Mouse (Mus musculus) thymus, postnatal 25 days (tissue): Measurements from ENCODE around the gene Vbp1.

Experiments
- DNase-seq: peaks from one replicate; pipeline ENCODE4 v3.0.0; 2022

Gene Vbp1

DNA sequence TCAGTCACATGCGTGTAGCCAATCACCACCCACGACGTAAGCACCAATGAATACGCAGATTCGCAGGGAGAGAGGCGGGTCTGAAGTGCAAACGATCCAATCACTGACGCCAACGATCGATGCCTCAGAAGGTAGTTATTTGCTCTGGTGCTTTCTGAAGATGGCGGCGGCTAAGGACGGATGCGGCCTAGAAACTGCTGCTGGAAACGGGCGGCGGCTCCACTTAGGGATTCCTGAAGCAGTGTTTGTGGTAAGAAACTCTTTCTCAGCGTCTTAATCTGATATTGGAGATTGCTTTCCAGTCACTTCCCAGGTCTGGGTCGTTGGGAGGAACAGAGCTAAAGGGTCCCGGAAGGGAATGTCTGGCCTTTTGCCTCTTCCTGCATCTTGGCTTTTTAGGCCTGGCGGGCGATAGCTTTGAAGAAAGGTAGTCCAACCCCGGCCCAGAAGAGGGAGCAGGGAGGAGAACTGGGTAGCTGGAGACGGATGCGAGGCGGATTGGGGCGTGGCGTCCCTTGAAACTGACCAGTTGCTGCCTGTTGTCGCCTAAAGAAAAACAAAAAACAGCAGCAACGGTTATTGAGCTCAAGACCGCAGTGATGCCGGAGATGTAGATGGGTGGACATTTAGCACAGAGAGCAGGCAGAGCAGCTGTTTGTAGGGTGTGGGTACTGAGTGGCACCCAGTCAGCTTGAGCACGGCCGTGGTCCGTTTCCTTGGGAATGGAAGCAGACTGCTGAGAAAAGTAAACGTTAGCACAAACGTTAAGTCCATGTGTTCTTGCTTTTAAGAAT is at the start of gene Vbp1:
Vbp1 (plus strand) TSS at position 121 of the 794 bp plus-strand sequence.
- peak; percentile 85 for DNase-seq

- peak; percentile 16 for DNase-seq
Measured at GRCm38 (mm10) chrX:75475182-75475644, 38.9 kb upstream of the Vbp1 start.

- no peak for DNase-seq
Measured at GRCm38 (mm10) chrX:75489886-75490285, 24.2 kb upstream of the Vbp1 start.

DNA sequence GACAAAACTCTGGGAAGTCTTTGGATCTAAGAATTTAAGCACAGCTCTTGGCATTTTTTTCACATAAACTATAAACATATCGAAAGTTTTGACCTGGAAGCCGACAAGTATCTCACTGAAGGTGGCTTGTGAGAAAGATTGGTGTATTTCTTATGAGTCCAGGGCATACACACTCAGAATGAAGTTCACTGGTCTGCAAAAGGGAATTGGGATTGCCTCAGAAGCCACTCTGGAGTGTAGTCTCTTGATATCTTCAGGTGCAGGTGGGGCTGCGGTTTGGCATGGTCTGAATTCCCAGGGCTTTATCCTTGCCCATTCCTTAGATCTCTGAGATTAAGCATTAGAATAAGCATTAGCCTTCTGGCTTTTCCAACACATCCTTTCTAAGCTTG is 316 bp upstream of the Vbp1 start:
- no peak for DNase-seq

GRCm38 (mm10) chrX:75577582-75578324 is 63.7 kb downstream of the Vbp1 start, which contains the start of gene Rab39b:
Rab39b (minus strand) TSS chrX:75578231.
- no peak for DNase-seq

DNA sequence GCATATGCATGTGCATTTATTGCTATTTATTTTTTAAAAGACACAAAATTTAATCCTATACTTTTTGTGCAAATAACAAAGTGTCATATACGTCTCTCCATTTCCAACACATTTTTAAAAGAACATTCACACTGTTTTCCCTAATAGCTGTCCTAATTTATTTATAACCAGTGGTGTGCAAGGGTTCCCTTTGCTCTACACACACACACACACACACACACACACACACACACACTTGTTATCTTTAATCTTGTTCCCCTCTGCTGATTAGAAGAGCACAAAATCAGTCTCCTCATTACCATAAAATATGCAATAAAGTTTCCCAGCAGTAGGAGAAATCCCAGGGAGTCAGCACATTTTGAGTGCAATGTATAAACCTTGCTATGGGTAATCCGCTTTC is 64.4 kb downstream of the Vbp1 start:
- no peak for DNase-seq
